Mouse (Mus musculus): ENCODE data around the gene Ryr1. TPM values are rescaled to one million over a fixed set of nuclear protein-coding genes. Genes with fewer than 3 reads are reported as not detected.

Gene Ryr1
- polyA plus RNA-seq, 1 experiment from 2014 or later, result 0.58 TPM

GRCm38 (mm10) chr7:29168121-29168695, 43.2 kb upstream of the Ryr1 start:
- no peak overlapping the region for H3K4me3 ChIP-seq (ENCODE audit: low read depth, low read length)
- WGBS (ENCODE audit: insufficient replicate concordance), result 16% methylated on average over 10 of the region's 10 CpGs
- H3K4me2 ChIP-seq (ENCODE audit: low read depth, low read length), result no peak overlapping the region
- no peak overlapping the region for H3K27ac ChIP-seq (ENCODE audit: low read length)
- no peak for ATAC-seq (ENCODE audit: low read depth)
- peaks cover 61% of the 10 kb centered on the region for H3K27me3 ChIP-seq (ENCODE audit: control insufficient read depth, insufficient read depth, low read depth, low read length)
- peaks cover 28% of the 10 kb centered on the region for H3K4me1 ChIP-seq (ENCODE audit: control insufficient read depth, low read depth, low read length)
- no peaks in the 10 kb centered on the region for H3K9me3 ChIP-seq (replicated peaks; ENCODE audit: control insufficient read depth, low read length)
- H3K9ac ChIP-seq (ENCODE audit: low read depth, low read length), result no peak overlapping the region
- H3K36me3 ChIP-seq (ENCODE audit: control insufficient read depth, insufficient read depth), result no peaks in the 10 kb centered on the region

- Histone ChIP-seq H3K4me3 (ENCODE audit: low read depth, low read length) (no peak overlapping the region), H3K36me3 (ENCODE audit: control insufficient read depth, insufficient read depth) (no peaks in the 10 kb centered on the region), H3K27ac (ENCODE audit: low read length) (no peak overlapping the region), H3K9ac (ENCODE audit: low read depth, low read length) (no peak overlapping the region), H3K27me3 (ENCODE audit: control insufficient read depth, insufficient read depth, low read depth, low read length) (peaks cover 56% of the 10 kb centered on the region), H3K4me2 (ENCODE audit: low read depth, low read length) (no peak overlapping the region), H3K4me1 (ENCODE audit: control insufficient read depth, low read depth, low read length) (peaks cover 30% of the 10 kb centered on the region), H3K9me3 (replicated peaks; ENCODE audit: control insufficient read depth, low read length) (no peaks in the 10 kb centered on the region)
- no peak for ATAC-seq (ENCODE audit: low read depth)
- 44% methylated on average over 19 of the region's 19 CpGs for WGBS (ENCODE audit: insufficient replicate concordance)
Observed at GRCm38 (mm10) chr7:29167656-29168055, 42.7 kb upstream of the Ryr1 start.

- no peaks in the 10 kb centered on the region for H3K9me3 ChIP-seq (replicated peaks; ENCODE audit: control insufficient read depth, low read length)
- H3K27me3 ChIP-seq (ENCODE audit: control insufficient read depth, insufficient read depth, low read depth, low read length), result peaks cover 20% of the 10 kb centered on the region
- peaks cover 3% of the 10 kb centered on the region; the same call in 1 of the 2 replicates for H3K4me1 ChIP-seq (ENCODE audit: control insufficient read depth, low read depth, low read length)
- no peak overlapping the region for H3K4me3 ChIP-seq (ENCODE audit: low read depth, low read length)
- WGBS (ENCODE audit: insufficient replicate concordance), result 16% methylated on average over 9 of the region's 9 CpGs
- no peak overlapping the region for H3K4me2 ChIP-seq (ENCODE audit: low read depth, low read length)
- H3K36me3 ChIP-seq (ENCODE audit: control insufficient read depth, insufficient read depth), result no peaks in the 10 kb centered on the region
- no peak overlapping the region for H3K9ac ChIP-seq (ENCODE audit: low read depth, low read length)
- peak; percentile 75 for ATAC-seq (ENCODE audit: low read depth)
- no peak overlapping the region for H3K27ac ChIP-seq (ENCODE audit: low read length)
Observed at GRCm38 (mm10) chr7:29162750-29163525, 38.0 kb upstream of the Ryr1 start.

GRCm38 (mm10) chr7:29162294-29162693, 37.3 kb upstream of the Ryr1 start:
- H3K36me3 ChIP-seq (ENCODE audit: control insufficient read depth, insufficient read depth), result no peaks in the 10 kb centered on the region
- no peak overlapping the region for H3K4me3 ChIP-seq (ENCODE audit: low read depth, low read length)
- H3K9me3 ChIP-seq (replicated peaks; ENCODE audit: control insufficient read depth, low read length), result no peaks in the 10 kb centered on the region
- no peak overlapping the region for H3K9ac ChIP-seq (ENCODE audit: low read depth, low read length)
- WGBS (ENCODE audit: insufficient replicate concordance), result 72% methylated on average over 5 of the region's 5 CpGs
- peaks cover 3% of the 10 kb centered on the region; the same call in 1 of the 2 replicates for H3K4me1 ChIP-seq (ENCODE audit: control insufficient read depth, low read depth, low read length)
- H3K4me2 ChIP-seq (ENCODE audit: low read depth, low read length), result no peak overlapping the region
- ATAC-seq (ENCODE audit: low read depth), result no peak
- no peak overlapping the region for H3K27ac ChIP-seq (ENCODE audit: low read length)
- peaks cover 15% of the 10 kb centered on the region for H3K27me3 ChIP-seq (ENCODE audit: control insufficient read depth, insufficient read depth, low read depth, low read length)

GRCm38 (mm10) chr7:29158264-29158663, 33.3 kb upstream of the Ryr1 start:
- H3K9me3 ChIP-seq (replicated peaks; ENCODE audit: control insufficient read depth, low read length), result peaks cover 3% of the 10 kb centered on the region; the same call in 1 of the 2 replicates
- H3K4me2 ChIP-seq (ENCODE audit: low read depth, low read length), result no peak overlapping the region
- 11% methylated on average over 5 of the region's 5 CpGs for WGBS (ENCODE audit: insufficient replicate concordance)
- ATAC-seq (ENCODE audit: low read depth), result no peak
- peaks cover 11% of the 10 kb centered on the region for H3K27me3 ChIP-seq (ENCODE audit: control insufficient read depth, insufficient read depth, low read depth, low read length)
- H3K9ac ChIP-seq (ENCODE audit: low read depth, low read length), result no peak overlapping the region
- peaks cover 12% of the 10 kb centered on the region for H3K4me1 ChIP-seq (ENCODE audit: control insufficient read depth, low read depth, low read length)
- peaks cover 3% of the 10 kb centered on the region; the same call in 1 of the 2 replicates for H3K36me3 ChIP-seq (ENCODE audit: control insufficient read depth, insufficient read depth)
- no peak overlapping the region for H3K4me3 ChIP-seq (ENCODE audit: low read depth, low read length)
- H3K27ac ChIP-seq (ENCODE audit: low read length), result no peak overlapping the region

- H3K4me1 ChIP-seq (ENCODE audit: control insufficient read depth, low read depth, low read length), result peaks cover 9% of the 10 kb centered on the region
- 2% methylated on average over 63 of the region's 68 CpGs for WGBS (ENCODE audit: insufficient replicate concordance)
- peak within 1 kb of the TSS; percentile 97 for H3K4me2 ChIP-seq (ENCODE audit: low read depth, low read length)
- H3K36me3 ChIP-seq (ENCODE audit: control insufficient read depth, insufficient read depth), result peaks cover 3% of the 10 kb centered on the region; the same call in 1 of the 2 replicates
- peak; percentile 77 for ATAC-seq (ENCODE audit: low read depth)
- H3K9me3 ChIP-seq (replicated peaks; ENCODE audit: control insufficient read depth, low read length), result peaks cover 3% of the 10 kb centered on the region; the same call in 1 of the 2 replicates
- H3K9ac ChIP-seq (ENCODE audit: low read depth, low read length), result peak within 1 kb of the TSS; percentile 76
- H3K27me3 ChIP-seq (ENCODE audit: control insufficient read depth, insufficient read depth, low read depth, low read length), result peaks cover 11% of the 10 kb centered on the region
- H3K4me3 ChIP-seq (ENCODE audit: low read depth, low read length), result peak within 1 kb of the TSS; percentile 81
- peak within 1 kb of the TSS; percentile 34 for H3K27ac ChIP-seq (ENCODE audit: low read length)
Observed at GRCm38 (mm10) chr7:29155838-29156782, 31.1 kb upstream of the Ryr1 start, which contains the start of gene Fam98c. Gene Fam98c (minus strand): TSS chr7:29156234.

GRCm38 (mm10) chr7:29155196-29155837, 30.3 kb upstream of the Ryr1 start:
- peaks cover 11% of the 10 kb centered on the region for H3K27me3 ChIP-seq (ENCODE audit: control insufficient read depth, insufficient read depth, low read depth, low read length)
- H3K27ac ChIP-seq (ENCODE audit: low read length), result peak overlapping the region; percentile 34
- H3K4me3 ChIP-seq (ENCODE audit: low read depth, low read length), result peak overlapping the region; percentile 81
- H3K9me3 ChIP-seq (replicated peaks; ENCODE audit: control insufficient read depth, low read length), result peaks cover 3% of the 10 kb centered on the region; the same call in 1 of the 2 replicates
- H3K9ac ChIP-seq (ENCODE audit: low read depth, low read length), result peak overlapping the region; percentile 76
- peak overlapping the region; percentile 97 for H3K4me2 ChIP-seq (ENCODE audit: low read depth, low read length)
- WGBS (ENCODE audit: insufficient replicate concordance), result 9% methylated on average over 34 of the region's 37 CpGs
- ATAC-seq (ENCODE audit: low read depth), result peak; percentile 88
- H3K4me1 ChIP-seq (ENCODE audit: control insufficient read depth, low read depth, low read length), result peaks cover 9% of the 10 kb centered on the region
- peaks cover 3% of the 10 kb centered on the region; the same call in 1 of the 2 replicates for H3K36me3 ChIP-seq (ENCODE audit: control insufficient read depth, insufficient read depth)

GRCm38 (mm10) chr7:29154018-29154720, 29.2 kb upstream of the Ryr1 start:
- WGBS (ENCODE audit: insufficient replicate concordance), result 86% methylated on average over 14 of the region's 14 CpGs
- no peak overlapping the region for H3K4me3 ChIP-seq (ENCODE audit: low read depth, low read length)
- H3K9me3 ChIP-seq (replicated peaks; ENCODE audit: control insufficient read depth, low read length), result peaks cover 3% of the 10 kb centered on the region; the same call in 1 of the 2 replicates
- H3K9ac ChIP-seq (ENCODE audit: low read depth, low read length), result no peak overlapping the region
- peaks cover 6% of the 10 kb centered on the region for H3K27me3 ChIP-seq (ENCODE audit: control insufficient read depth, insufficient read depth, low read depth, low read length)
- no peak for ATAC-seq (ENCODE audit: low read depth)
- H3K27ac ChIP-seq (ENCODE audit: low read length), result no peak overlapping the region
- no peak overlapping the region for H3K4me2 ChIP-seq (ENCODE audit: low read depth, low read length)
- peaks cover 9% of the 10 kb centered on the region for H3K4me1 ChIP-seq (ENCODE audit: control insufficient read depth, low read depth, low read length)
- peaks cover 3% of the 10 kb centered on the region; the same call in 1 of the 2 replicates for H3K36me3 ChIP-seq (ENCODE audit: control insufficient read depth, insufficient read depth)

Measured in liver, embryonic 16.5 days (tissue).